Mouse (Mus musculus) testis, adult 2 months (tissue): Measurements from ENCODE around the gene Vma21-ps.

Experiments used
- CTCF ChIP-seq: fragments of 200-500 bp; IDR thresholded peaks from 2 replicates; pipeline ENCODE4 v1.5.1; 2012; ENCODE audit warnings: low read depth, mild to moderate bottlenecking, inconsistent platforms, low read length, moderate library complexity; ENCODE audit not compliant: control insufficient read depth, insufficient read depth, insufficient replicate concordance
- POLR2A ChIP-seq: fragments of 200-500 bp; IDR thresholded peaks from 2 replicates; pipeline ENCODE4 v1.6.1; 2012; ENCODE audit warnings: low read depth, mild to moderate bottlenecking, inconsistent platforms, low read length, moderate library complexity; ENCODE audit not compliant: control insufficient read depth

GRCm38 (mm10) chr4:52487486-52487885 lies 9.6 kb downstream of the Vma21-ps start:
- TF ChIP-seq CTCF (no peak), POLR2A (no peak)
